Mouse (Mus musculus) thymus, adult 2 months (tissue): ENCODE measurements around the gene Fam71b. TPM values are rescaled to one million over a fixed set of nuclear protein-coding genes. Genes with fewer than 3 reads are reported as not detected.

Experiments
- DNase-seq: peaks from one replicate; pipeline ENCODE4 v3.0.0; 2021
- H3K27ac ChIP-seq: fragments of 200-500 bp; 2 replicates; pipeline ENCODE4 v1.5.1; 2012; ENCODE audit warnings: low read length, control low read depth; ENCODE audit not compliant: control insufficient read depth, insufficient read depth
- H3K27me3 ChIP-seq: fragments of 200-500 bp; 2 replicates; pipeline ENCODE4 v1.6.1; 2012; ENCODE audit warnings: mild to moderate bottlenecking, low read length, moderate library complexity, mixed read lengths; ENCODE audit not compliant: control insufficient read depth, insufficient read depth
- H3K36me3 ChIP-seq: fragments of 200-500 bp; 2 replicates; pipeline ENCODE4 v1.6.1; 2012; ENCODE audit warnings: mild to moderate bottlenecking, low read length, moderate library complexity; ENCODE audit not compliant: control insufficient read depth, insufficient read depth
- H3K4me1 ChIP-seq: fragments of 200-500 bp; replicated peaks from 2 replicates; pipeline ENCODE4 v1.6.1; 2012; ENCODE audit warnings: low read length; ENCODE audit not compliant: control insufficient read depth, insufficient read depth
- H3K4me3 ChIP-seq: fragments of 200-500 bp; 2 replicates; pipeline ENCODE4 v1.5.1; 2012; ENCODE audit warnings: mild to moderate bottlenecking, low read length, control low read depth, moderate library complexity; ENCODE audit not compliant: control insufficient read depth, insufficient read depth
- CTCF ChIP-seq: fragments of 200-500 bp; IDR thresholded peaks from 2 replicates; pipeline ENCODE4 v1.5.1; 2012; ENCODE audit warnings: mild to moderate bottlenecking, control low read depth, low read length, moderate library complexity, borderline replicate concordance; ENCODE audit not compliant: control insufficient read depth, poor library complexity, insufficient read depth; ENCODE audit errors: extremely low read depth
- POLR2A ChIP-seq: fragments of 200-500 bp; IDR thresholded peaks from 2 replicates; pipeline ENCODE4 v1.6.1; 2012; ENCODE audit warnings: mild to moderate bottlenecking, low read length, control low read depth, moderate library complexity; ENCODE audit not compliant: control insufficient read depth, poor library complexity, insufficient read depth; ENCODE audit errors: extremely low read depth
- WGBS: fragments of 180-500 bp; shearing (Covaris S2); methylation state at CpG from one replicate; pipeline ENCODE4 v1.1.7; 2018; 5-methylcytosine and 5-hydroxymethylcytosine counted together
- polyA plus RNA-seq: library from polyadenylated mRNA; depleted of rRNA; stranded (reverse); fragments of >200 nt; gene quantifications from 2 replicates; pipeline ENCODE4 v1.2.3, GENCODE M21; 2012

Fam71b gene
- polyA plus RNA-seq, 1 experiment: 2.6 TPM

- Histone ChIP-seq H3K4me3 (no peak overlapping the region), H3K4me1 (peaks cover 44% of the 10 kb centered on the region), H3K36me3 (peaks cover 21% of the 10 kb centered on the region), H3K27ac (peak overlapping the region; percentile 48), H3K27me3 (no peaks in the 10 kb centered on the region)
- no peak for DNase-seq
- TF ChIP-seq CTCF: no peak
- no peak for TF ChIP-seq POLR2A
- 79% methylated on average over 4 of the region's 4 CpGs for WGBS
Measured at GRCm38 (mm10) chr11:46382466-46382865, 13.9 kb upstream of the Fam71b start.

- Histone ChIP-seq H3K27ac (no peak overlapping the region), H3K27me3 (no peaks in the 10 kb centered on the region), H3K4me3 (no peak overlapping the region), H3K4me1 (peaks cover 38% of the 10 kb centered on the region), H3K36me3 (peaks cover 21% of the 10 kb centered on the region)
- no peak for DNase-seq
- TF ChIP-seq CTCF: no peak
- TF ChIP-seq POLR2A: no peak
- WGBS: 80% methylated on average over 2 of the region's 2 CpGs
Measured at GRCm38 (mm10) chr11:46384925-46385324, 11.4 kb upstream of the Fam71b start.

DNA sequence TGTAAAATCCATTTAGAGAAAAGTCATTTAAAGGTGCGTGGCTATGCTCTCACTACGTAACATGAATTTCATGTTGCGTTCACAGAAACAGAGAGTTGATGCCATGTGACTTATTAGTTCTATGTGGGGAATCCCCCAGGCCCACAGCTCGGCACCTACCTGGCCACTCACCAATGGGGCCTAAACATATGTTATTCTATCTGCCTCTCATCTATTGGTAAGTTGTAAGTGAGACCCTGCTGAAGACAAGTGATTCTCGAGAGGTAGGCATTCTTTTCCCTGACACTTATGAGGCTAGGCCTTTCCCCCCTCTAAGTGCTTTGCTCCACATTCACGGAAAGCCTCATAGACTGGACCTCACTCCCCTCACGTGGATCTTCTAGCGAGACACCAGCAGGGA is 9.8 kb upstream of the Fam71b start:
- Histone ChIP-seq H3K36me3 (peaks cover 21% of the 10 kb centered on the region), H3K4me3 (peak overlapping the region; percentile 46), H3K4me1 (peaks cover 51% of the 10 kb centered on the region), H3K27ac (peak overlapping the region; percentile 40; the same call in 1 of the 2 replicates), H3K27me3 (no peaks in the 10 kb centered on the region)
- TF ChIP-seq POLR2A (no peak), CTCF (no peak)
- no peak for DNase-seq
- 81% methylated on average over 8 of the region's 8 CpGs for WGBS

GRCm38 (mm10) chr11:46387061-46387460 is 9.3 kb upstream of the Fam71b start:
- TF ChIP-seq POLR2A (no peak), CTCF (no peak)
- H3K27ac ChIP-seq: peak overlapping the region; percentile 40; the same call in 1 of the 2 replicates

DNA sequence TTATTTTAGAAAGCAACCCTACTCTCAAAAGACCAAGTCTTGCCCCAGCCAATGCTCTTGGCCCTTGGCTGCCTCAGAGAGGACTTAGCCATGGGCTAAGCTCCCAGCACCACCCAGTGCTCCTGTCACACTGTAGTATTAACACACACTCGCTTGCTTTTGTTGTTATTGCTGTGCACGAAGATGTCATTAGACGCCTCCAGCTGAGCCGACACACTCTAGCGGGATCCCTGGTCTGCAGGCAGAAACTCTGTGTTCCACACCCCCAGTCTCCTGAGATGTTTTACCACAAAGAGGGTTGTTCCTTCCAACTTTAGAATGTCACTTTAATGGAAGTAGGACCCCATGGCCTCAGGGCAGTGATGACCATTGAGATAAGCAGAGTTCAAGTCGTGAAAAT is 7.9 kb upstream of the Fam71b start:
- Histone ChIP-seq H3K4me1 (peaks cover 47% of the 10 kb centered on the region), H3K4me3 (peak overlapping the region; percentile 95), H3K27me3 (no peaks in the 10 kb centered on the region), H3K27ac (peak overlapping the region; percentile 86), H3K36me3 (peaks cover 21% of the 10 kb centered on the region)
- no peak for DNase-seq
- WGBS: 7% methylated on average over 6 of the region's 6 CpGs
- no peak for TF ChIP-seq CTCF
- TF ChIP-seq POLR2A: no peak

More at GRCm38 (mm10) chr11:46387061-46387460, 9.3 kb upstream of the Fam71b start:
- DNase-seq: no peak
- H3K36me3 ChIP-seq: peaks cover 21% of the 10 kb centered on the region
- WGBS: 88% methylated on average over 8 of the region's 8 CpGs
- peak overlapping the region; percentile 46 for H3K4me3 ChIP-seq
- no peaks in the 10 kb centered on the region for H3K27me3 ChIP-seq
- H3K4me1 ChIP-seq: peaks cover 50% of the 10 kb centered on the region

- peak; percentile 78 for DNase-seq
- peak within 1 kb of the TSS; percentile 95 for H3K27ac ChIP-seq
- WGBS: 14% methylated on average over 13 of the region's 13 CpGs
Measured at GRCm38 (mm10) chr11:46389336-46390117, 6.8 kb upstream of the Fam71b start, which contains the start of gene Itk. Gene Itk, minus strand, starts transcription at chr11:46389515.

More at GRCm38 (mm10) chr11:46389336-46390117, 6.8 kb upstream of the Fam71b start, which contains the start of gene Itk:
- peaks cover 14% of the 10 kb centered on the region for H3K36me3 ChIP-seq
- H3K27me3 ChIP-seq: no peaks in the 10 kb centered on the region
- H3K4me1 ChIP-seq: peaks cover 48% of the 10 kb centered on the region
- TF ChIP-seq CTCF (no peak), POLR2A (peak; percentile 86)
- H3K4me3 ChIP-seq: peak within 1 kb of the TSS; percentile 95
